Mouse (Mus musculus) thymus, adult 2 months (tissue): ENCODE measurements around the gene Lsp1.

Source experiments
- CTCF ChIP-seq: fragments of 200-500 bp; IDR thresholded peaks from 2 replicates; pipeline ENCODE4 v1.5.1; 2012; ENCODE audit warnings: mild to moderate bottlenecking, control low read depth, low read length, moderate library complexity, borderline replicate concordance; ENCODE audit not compliant: control insufficient read depth, poor library complexity, insufficient read depth; ENCODE audit errors: extremely low read depth
- POLR2A ChIP-seq: fragments of 200-500 bp; IDR thresholded peaks from 2 replicates; pipeline ENCODE4 v1.6.1; 2012; ENCODE audit warnings: mild to moderate bottlenecking, low read length, control low read depth, moderate library complexity; ENCODE audit not compliant: control insufficient read depth, poor library complexity, insufficient read depth; ENCODE audit errors: extremely low read depth

GRCm38 (mm10) chr7:142532671-142533058 lies 72.1 kb downstream of the Lsp1 start, which contains the start of gene Mrpl23:
- TF ChIP-seq POLR2A (no peak), CTCF (no peak)
